Mouse (Mus musculus) neural tube, embryonic 10.5 days (tissue): ENCODE data around the gene Tsen34.
"Not testable (repeated sequence)": the region's sequence is repeated elsewhere in the genome, so short reads cannot be mapped to it uniquely, and the experiment has no call there.

Experiments used
- DNase-seq: peaks from one replicate; pipeline ENCODE4 v3.0.0-alpha.2; 2017; ENCODE audit warnings: low spot score; ENCODE audit errors: extremely low spot score

The Tsen34 gene

DNA sequence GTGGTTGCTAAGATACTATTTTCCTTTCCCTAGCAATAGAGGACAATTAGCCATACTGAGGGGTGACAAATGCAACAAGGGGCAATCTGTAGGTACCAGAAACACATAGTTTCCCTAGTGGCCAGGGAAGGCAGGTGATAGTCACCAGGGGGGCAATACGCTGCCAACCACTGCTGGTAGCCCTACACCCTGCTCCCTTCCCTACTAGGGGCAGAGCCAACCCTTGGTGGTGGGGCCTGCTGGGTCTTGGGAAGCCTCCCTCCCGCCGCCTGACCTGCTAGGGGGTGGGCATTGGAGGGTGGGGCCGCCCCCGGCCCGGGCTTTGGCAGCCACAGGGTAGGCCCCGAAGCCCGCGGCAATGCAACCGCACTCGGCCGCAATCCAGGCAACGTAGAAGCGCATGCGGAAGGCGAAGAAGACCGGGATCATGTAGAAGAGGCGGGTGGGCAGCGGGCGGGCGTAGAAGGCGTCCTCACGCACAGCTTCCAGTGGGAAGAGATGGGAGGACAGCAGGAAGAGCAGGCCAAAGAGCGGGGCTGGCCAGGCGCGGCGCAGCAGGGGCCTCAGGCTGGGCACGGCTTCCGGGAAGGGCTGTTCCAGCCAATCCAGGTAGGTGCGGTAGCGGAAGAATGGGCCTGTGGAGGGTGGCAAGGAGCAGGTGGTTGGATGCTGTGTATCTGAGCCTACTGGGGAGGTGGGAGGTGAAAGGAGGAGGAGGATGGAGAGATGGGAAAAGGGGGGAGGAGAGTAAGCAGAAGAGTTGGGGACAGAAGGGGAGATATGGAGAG, 7.1 kb upstream of the Tsen34 start:
- no peak for DNase-seq

DNA sequence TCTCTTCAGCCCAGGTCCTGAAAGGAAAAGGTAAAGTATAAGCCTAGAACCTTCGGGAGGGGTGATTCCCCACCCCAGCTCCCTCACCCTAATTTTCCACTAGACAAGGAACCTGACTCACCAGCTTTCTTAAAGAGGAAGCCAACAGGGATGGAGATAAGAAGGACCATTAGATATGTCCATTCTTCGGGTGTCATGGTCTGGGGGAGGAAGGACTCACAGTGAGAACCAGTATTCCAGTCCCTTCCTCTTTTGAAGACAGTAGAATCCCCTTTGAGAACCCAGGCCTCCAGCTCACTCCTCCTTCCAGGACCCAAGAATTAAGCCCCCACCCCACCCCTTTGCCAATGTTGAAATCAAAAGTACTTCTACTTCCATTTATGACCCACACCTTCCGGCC, 744 bp upstream of the Tsen34 start:
- DNase-seq, result no peak

DNA sequence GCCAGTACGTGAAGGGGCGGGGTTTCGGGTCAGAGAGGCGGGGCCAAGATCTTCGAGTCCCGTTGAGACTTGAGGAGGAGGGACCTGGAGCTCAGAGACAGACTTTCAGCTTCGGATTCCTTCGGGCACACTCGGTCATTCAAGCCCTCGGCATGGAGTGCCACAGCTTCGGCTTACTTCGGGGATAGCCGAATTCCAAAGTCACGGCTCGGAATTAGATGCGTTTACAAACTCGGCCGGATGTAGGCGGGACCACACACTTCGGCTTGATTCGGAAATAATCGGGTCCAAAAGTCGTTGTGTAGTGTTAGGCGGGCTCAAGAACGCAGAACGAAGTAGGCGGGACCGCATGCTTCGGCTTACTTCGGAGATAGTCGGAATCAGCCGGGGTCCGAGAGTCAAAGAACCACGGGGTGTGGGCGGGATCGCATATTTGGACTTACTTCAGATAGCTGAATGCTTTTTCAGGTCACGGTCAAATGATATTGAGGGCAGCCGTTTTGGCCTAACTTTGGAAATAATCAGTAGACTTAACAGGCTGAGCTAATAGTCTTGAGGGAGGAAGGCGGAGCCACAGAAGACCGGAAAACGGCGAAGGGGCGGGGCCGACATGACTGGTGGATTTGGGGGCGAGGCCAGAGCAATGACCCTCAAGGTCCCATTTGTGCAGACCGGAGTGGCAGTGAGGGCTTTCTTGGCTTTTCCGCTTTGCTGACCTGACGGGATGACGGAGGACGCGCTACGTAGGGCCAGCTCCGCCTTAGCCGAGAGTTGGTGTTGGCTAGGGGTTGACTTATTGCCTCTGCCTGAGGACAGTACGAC, 535 bp downstream of the Tsen34 start, which contains the start of gene Mboat7:
Mboat7 (minus strand) TSS at position 537 of the 822 bp plus-strand sequence.
- DNase-seq, result peak; percentile 95

DNA sequence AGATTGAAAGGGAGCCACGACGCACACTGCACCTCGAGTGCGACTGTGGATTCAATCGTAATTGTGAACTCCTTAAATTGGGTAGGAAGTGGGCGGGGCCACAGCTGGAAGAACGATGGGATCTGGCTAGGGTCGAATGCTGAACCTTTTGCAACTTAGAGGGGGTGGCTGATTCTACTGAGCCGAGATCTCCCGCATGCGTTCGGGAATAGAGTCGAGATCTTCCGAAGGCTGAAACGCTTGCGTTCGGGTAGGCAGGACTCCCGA, 1.1 kb downstream of the Tsen34 start:
- DNase-seq, result no peak

DNA sequence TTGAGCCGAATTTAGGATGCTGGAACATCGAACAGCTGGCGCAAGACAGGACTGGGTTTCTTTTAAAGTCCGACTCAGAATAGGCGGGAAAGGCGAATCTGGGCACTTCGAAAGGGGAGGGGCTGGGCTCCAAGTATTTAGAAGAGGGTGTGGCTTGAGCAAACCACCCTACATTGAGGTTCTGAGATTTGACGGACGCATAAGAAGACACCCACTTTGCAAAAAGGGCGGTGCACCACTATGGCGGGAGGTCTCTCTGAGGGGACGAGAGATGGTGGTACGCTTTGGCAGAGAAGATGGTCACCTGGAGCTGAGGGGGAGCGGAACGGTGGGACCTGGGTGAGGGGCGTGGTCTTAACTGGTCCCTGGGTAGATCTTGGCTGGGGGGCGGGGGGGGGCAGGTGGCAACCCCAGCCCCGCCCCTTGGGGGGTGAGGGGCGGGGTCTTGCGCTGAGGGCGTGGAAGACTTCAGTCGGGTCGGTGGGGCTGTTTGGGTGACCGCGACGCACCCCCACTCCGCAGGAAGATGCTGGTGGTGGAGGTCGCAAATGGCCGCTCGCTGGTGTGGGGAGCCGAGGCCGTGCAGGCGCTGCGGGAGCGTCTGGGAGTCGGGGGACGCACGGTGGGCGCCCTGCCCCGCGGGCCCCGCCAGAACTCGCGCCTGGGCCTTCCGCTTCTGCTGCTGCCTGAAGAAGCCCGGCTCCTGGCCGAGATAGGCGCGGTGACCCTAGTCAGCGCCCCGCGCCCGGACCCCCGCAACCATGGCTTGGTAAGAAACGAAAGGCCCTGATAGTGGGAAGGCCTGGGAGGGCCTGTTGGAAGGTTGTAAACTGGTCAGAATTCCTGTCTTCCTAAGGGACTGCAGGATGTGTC, 1.6 kb downstream of the Tsen34 start:
- DNase-seq, result peak; percentile 78

DNA sequence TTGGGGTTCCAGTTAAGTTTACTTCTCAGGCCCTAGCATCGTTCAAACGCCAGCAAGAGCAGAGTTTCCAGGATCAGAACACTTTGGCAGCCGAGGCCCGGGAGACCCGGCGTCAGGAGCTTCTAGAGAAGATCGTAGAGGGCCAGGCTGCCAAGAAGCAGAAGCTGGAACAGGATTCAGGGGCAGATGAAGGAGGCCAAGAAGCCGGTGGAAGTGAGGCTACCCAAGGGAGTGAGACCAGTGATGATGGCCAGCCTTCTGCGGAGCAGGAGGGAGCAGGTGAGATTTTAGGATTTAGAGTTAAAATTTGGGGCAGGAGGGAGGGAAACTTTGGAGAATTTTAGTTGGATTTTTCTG, 2.3 kb downstream of the Tsen34 start:
- not testable (repeated sequence) for DNase-seq

DNA sequence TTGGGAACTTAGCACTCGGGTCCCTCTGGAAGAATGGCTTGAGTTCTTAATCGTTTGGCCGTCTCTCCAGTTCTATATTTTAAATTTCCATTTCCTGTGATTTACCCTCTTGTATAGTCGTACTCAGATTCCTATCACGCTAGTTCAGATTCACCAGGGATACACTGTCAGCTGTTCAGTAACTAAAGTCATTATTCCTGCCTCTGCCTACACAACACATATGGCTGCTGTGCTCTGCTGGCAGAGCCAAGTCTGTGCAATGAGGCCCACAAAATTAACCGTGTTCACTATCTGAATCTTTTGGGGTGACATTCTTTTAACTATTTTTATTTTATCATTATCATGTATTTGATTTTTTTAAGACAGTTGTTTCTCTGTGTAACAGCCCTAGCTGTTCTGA, 5.8 kb downstream of the Tsen34 start:
- DNase-seq, result no peak

DNA sequence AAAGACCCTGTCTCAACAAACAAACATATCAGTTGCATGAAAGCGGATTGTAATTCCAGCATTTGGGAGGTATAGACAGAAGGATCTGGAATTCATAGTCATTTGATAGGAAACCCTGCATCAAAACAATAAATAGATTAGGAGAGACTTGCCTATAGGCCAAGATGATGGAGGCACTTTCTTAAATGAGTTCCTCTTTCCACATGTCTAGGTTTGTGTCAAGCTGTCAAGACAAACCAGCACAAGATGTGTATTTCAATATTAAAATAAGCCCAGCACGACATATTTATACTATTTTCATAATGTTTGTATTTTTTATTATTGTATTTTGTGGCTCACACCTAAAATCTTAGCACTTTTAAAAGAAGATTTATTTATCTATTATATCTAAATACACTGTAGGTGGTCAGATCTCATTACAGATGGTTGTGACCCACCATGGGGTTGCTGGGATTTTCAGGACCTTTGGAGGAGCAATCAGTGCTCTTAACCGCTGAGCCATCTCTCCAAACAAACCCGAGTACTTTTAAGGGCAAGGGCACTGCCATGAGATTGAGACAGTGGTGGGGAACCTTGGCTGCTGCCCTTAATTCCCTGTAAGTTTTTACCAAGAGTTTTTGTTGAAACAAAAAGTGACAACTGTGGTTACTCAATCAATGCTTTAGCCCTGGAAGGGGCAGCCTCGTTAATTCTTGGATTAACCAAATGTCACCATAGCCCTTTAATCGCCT, 10.7 kb downstream of the Tsen34 start:
- no peak for DNase-seq

DNA sequence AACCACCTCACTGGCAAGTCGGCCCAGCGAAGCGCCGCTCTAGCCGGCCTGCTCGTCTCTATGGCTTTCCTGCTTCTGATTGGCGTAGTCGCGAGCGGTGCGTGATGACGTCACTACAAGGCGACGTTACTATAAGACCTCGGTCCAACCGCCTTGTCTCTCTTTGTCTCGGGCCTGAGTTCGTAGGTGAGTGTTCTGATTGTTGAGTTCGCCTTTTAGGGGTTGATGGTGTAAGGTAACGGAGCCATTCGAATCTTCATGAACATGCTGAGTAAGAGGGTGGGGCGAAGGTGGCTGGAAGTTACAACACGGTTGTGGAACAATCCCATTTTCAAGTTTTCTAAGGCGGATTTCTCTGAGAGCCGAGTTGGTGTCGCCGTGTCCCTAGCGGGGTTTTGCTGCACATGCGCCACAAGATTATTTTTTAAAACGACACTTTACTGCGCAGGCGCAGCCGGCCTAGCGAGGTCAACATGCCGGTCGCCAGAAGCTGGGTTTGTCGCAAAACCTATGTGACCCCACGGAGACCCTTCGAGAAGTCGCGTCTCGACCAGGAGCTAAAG, 11.3 kb downstream of the Tsen34 start, which contains the start of gene Rps9:
Rps9 (plus strand) TSS at position 115 of the 563 bp plus-strand sequence.
- peak; percentile 96 for DNase-seq

DNA sequence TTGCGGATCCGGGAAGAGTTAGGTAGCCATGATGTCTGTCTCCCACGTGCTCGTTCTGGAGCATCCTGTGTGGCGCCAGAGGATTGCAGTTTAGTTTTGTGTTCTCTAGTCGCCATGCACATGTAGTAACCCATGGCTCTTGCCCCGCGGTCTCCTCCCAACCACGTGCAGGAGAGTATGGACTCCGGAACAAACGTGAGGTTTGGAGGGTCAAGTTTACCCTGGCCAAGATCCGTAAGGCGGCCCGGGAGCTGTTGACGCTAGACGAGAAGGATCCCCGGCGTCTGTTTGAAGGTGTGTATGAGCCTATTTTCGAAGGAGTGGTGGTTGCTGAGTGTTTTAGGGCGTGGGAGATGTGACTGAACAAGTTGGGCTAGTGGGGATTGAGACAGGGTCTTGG, 11.8 kb downstream of the Tsen34 start:
- DNase-seq, result no peak

DNA sequence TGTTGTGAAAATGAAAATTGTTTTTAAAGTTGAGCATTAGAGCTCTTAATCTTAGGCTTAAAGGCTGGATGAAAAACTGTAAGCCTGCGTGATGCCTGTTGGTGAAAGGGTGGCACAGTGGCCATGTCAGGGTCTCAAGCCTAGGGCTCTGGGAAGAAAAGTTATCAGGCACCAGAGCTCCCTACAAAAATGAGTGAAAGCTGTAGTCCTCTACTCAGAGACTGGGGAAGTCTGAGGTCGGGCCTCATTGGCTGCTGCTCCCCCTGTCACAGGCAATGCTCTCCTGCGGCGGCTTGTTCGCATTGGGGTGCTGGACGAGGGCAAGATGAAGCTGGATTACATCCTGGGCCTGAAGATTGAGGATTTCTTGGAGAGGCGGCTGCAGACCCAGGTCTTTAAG, 12.8 kb downstream of the Tsen34 start:
- DNase-seq, result peak; percentile 22

DNA sequence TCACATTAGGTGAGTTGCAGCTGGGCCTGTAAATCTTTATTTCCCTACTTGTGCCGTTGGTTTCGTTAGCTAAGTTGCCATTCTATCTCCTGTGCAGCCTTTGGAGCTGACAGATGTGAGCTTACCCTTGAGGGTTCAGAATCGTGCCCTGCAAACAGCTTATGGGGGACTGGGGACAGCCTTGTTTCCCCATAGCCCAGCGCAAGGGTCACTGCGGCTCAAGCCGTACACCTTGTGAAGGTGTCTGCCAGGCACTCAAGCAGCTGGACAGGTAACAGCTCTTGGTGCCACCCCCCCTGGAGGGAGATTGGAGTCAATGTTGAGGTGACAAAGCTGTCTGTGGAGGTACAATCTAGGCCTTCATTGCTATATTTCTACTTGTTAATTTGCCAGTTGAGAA, 13.2 kb downstream of the Tsen34 start:
- peak; percentile 15 for DNase-seq

DNA sequence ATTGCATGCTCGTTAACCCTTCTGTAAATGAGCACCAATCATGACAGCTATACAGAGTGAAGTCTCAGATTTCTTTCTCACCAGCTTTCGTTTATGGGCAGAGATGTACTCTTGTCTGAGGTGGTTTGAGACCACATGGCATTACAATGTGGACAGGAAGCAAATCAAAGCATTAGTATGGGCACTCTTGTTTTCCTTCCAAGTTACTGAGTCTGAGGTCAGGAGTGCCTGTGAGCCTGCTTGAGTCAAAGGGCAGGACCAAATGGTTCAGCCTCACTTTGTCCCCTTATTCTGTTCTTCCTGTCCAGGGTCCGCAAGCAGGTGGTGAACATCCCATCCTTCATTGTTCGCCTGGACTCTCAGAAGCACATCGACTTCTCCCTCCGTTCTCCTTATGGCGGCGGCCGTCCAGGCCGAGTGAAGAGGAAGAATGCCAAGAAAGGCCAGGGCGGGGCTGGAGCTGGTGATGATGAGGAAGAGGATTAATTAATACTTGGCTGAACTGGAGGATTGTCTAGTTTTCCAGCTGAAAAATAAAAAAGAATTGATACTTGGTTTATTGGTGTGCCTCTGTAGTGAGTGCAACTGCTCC, 13.8 kb downstream of the Tsen34 start:
- peak; percentile 16 for DNase-seq

DNA sequence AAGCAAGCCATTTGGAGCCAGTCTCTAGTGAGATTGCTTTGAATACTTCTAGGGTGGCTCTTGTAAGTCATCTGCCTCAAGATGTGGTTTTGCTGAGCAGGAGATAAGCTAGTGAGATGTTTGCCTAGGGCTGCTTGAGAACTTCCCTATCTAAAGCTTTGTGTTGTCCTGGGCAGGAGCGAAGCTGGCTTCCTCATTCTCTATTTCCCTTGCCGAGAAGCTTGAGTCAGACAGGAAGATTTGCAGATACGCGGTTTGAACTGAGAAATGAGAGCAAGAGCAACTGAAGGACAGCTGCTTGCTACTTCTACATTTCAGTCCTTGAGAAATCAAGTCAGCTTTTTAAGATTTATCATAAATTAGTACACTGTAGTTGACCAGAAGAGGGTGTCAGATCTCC, 14.4 kb downstream of the Tsen34 start:
- DNase-seq, result peak; percentile 24

DNA sequence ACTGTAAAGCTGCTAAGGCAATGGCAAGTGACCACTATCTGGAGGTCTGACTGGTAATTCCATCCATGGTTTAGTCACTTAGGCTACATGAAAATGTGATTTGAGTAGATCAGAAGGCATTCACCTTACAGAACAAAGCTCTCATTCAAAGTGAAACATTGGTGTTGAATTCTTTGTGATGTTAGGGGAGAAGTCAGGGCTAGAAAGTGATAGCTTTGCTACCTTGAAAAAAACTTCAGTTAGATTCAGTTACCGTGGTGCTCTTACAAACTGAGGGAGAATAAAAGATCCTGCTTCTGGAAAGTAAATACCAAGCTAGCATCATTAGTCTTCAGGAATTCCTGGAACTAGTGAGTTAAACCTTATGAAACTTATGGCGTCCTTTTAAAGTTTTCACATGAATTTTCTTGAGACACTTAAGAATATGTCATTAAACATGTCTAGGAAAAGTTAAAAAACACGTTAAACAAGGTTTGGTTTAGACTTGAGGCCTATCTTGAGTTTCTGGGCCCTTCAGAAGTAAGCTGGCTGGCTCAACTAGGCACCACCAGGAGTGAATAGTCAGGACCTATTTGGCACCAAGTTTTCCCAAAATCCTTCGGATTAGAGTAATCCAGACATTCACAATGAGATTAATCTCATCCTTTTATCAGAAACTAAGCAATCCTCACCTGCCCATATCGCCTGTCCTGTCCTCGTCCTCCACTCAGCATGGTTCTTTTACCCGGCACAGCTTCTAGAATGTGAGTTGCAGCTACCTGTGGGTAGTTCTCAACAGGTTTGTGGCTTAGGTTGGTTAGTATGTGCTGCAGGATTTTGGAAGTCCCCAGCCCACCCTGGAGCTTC, 15.1 kb downstream of the Tsen34 start:
- peak; percentile 48 for DNase-seq

DNA sequence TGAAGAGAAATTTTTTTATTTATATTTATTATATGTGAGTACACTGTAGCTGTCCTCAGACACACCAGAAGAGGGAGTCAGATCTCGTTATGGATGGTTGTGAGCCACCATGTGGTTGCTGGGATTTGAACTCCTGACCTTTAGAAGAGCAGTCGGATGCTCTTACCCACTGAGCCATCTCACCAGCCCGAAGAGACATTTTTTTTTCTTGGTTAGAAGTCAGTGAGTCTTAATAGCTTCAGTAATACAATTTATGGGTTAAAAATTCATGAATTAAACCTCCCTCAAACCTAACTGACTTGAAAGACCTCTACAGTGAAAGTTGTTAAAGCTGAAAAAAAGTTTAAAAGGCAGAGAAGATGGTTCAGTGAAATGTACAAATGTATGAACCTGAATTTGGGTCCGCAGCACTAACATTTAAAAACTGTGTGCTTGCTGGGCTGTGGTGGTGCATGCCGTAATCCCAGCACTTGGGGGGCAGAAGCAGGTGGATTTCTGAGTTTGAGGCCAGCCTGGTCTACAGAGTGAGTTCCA, 15.9 kb downstream of the Tsen34 start:
- not testable (repeated sequence) for DNase-seq

DNA sequence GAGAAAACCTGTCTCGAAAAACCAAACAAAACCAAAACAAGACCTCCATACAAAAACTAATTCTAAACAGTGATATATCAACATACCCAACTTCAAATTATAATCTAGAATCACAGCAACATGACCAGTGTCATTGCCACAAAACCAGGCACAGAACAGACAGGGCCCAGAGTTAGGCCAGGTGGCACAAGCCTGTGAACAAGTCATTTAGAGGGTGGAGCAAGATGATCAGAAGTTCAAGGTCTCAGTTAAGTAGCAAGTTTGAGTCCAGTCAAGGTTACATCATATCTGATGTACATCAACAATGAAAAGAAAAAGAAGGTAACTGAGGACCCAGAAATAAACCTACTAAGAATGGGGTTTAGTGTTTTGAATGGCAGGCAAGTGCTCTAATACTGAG, 16.3 kb downstream of the Tsen34 start:
- DNase-seq, result no peak

DNA sequence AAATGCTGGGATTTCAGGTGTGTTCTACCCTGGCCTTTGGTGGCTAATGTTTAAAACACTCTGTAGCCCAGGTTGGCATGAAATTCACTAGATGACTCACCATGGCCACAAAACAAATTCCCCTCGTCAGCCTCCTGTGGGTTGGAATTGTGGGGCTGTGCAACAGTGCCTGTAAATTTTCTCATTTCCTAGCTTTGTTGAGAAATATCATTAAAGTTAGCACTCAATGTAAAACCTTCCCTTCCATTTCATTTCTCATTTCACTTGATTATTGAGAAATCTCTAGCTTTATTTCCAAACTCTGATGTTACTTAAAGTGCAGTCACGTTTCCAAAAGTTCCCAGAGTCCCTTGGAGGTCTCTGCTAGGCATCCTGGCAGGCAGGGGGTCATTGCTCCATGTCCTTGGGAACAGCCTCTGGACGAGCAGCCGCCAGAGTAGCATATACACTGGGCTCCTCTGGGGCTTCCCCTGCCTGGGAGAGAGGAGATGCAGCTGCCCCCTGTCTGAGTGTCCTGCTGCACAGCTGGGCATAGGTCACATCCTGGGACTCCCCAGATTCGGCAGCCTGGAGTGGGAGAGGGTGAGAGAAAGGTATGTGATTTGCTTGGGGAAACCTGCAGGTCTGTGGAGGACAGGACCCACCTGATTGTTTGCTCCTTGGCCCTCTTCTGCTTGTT, 19.7 kb downstream of the Tsen34 start:
- DNase-seq, result no peak

DNA sequence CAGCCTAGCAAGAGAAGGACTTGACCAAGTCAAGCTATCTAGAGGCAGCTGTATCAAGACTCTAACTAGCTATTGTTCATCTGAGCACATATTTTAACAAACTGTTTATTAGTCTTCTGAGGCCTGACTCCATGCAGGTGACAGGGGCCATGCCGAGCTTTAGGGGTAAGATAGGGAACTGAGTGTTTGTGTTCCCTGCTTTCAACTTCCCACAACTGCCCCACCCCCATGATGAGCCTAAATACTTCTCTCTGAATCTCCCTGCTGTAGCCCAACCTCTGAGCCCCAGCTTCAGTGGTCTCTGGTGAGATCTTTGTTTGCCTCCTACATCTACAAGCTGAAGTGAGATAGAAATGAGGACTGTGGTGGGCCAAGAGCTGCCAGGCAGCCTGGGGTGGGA, 22.6 kb downstream of the Tsen34 start:
- no peak for DNase-seq
